Mouse (Mus musculus) thymus, postnatal 36 days (tissue): ENCODE results near the gene Zdhhc15.
"Not testable (repeated sequence)": the region's sequence is repeated elsewhere in the genome, so short reads cannot be mapped to it uniquely, and the experiment has no call there.

Experiments
- DNase-seq, 2 experiments: peaks; one replicate each; pipeline ENCODE4 v3.0.0; 2022; ENCODE audit warnings: mixed read lengths in 2 of 2

The Zdhhc15 gene

DNA sequence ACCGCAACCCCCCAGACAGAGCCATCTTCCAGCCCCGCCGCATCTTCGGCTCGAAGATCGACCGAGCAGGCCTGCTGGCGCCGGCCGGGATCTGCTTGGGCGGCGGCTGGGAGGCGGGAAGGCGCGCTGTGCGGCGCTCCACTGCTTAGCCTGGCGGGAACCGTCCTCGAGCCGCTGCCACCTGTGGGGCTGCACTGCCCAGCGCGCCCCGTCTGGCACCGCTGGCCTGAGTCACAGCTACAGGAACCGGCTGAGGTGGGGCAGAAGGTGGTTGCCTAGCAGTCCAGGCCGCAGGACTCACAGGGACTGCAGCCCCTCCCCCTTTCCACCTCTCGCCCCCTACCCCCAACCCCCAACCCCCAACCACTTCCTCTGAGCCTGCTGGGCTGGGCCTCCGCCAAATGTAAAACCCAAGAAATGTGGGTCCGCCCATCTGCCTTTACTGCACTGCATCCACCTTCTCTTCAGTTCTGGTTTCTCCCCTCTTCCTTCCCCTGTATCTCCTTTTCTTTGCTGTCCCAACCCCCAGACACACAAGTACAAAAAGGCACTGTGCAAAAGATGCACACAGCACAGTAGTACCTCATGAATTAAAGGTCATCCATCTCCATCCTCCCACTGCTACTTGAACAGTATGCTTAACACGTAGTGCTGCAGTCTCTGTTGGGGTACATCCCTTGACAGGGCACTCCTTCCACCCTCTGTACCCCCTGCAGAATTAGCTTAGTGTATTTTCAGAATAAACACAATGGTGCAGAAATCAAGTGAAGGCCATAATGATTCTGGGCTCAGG, at the start of gene Zdhhc15:
Gene Zdhhc15, minus strand, starts transcription at position 308 of the 793 bp plus-strand sequence.
- peak; percentile 54 to 68 for DNase-seq

DNA sequence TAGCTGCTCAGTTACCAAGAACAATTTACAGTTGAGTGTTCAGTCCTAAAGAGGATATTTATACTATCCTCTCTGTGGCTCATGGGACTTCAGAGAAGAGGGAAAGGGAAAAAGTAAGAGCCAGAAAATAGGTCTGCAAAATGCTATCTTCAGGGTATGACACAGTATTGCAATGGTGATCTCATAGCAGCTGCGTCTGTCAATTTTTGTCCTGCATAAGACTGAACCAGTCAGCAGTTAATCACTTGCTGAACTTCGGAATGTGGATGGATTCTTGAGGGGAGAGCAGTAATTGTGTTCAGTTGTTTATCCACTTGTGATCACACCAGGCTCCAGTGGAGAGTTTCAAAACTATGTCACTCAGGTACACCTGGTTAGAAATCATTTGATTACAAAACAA, 37.1 kb upstream of the Zdhhc15 start:
- no peak for DNase-seq

DNA sequence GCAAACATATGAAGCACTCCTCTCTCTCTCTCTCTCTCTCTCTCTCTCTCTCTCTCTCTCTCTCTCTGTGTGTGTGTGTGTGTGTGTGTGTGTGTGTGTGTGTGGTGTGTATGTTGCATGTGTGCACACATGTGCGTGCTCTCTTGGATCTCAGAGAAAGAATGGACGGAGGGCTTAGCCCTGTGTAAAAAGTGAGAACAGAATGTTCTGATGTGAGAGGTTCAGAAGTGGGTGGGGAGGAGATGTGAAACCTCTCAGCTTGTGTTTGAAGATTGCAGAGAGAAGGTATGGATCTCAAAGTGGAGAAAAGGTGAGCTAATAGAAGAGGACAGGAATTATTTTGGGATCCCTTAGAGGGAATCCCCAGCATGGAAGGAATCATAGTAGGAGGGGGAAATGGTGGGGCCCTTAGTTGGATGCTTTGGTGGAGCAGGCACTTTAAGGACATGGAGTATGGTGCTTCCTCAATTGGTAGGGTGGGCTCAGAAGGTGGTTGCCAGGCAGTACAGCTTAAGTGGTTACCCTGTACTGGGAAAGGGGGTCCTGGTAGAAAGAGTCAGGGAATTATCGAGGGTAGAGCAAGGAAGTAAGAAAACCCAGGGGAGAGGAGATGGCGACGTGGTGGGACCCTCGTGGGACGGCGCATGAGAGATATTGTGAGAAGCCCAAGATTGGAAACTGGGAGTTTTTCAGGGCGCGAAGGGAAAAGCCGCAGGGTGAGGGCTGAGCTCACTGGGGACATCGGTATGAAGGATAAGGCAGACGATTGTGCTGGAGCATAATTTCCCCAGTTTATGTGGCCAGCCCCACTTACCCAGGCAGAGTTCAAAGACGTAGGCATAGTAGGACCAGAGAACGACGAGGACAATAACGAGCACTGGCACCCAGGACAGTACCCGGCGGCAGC, 761 bp downstream of the Zdhhc15 start:
- peak in 1 of 2 experiments; percentile 2 for DNase-seq

DNA sequence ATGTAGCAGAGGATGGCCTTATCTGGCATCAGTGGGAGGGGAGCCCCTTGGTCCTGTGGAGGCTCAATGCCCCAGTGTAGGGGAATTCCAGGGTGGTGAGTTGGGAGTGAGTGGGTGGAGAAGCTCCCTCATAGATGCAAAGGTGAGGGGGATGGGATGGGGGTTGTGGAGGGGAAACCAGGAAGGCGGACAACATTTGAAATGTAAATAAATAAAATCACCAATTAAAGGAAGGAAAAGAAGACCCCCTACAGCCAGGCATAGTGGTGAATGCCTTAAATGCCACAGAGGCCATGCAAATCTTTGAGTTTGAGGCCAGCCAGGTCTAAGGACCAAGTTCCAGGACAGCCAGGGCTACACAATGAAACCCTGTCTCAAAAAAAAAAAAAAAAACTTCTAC, 13.9 kb downstream of the Zdhhc15 start:
- DNase-seq: no peak

DNA sequence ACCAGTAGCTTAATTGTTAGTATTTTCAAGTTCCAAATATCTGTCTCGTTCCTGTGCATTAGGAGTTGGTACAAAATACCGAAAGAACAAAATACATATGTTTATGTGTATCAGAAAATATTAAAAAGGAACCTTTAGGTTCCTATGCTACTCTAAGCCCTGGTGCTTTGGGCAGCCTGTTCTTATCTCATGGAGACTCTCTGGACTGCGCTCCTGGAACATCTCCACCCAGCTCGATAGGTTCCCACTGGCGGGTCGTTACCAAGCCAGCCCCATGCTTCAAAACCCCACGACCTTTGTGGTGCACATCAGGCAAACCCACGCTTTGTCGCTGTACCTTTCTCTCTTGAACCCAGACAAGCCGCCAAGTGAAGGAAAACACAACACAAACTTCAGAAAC, 58.3 kb downstream of the Zdhhc15 start:
- DNase-seq: no peak

DNA sequence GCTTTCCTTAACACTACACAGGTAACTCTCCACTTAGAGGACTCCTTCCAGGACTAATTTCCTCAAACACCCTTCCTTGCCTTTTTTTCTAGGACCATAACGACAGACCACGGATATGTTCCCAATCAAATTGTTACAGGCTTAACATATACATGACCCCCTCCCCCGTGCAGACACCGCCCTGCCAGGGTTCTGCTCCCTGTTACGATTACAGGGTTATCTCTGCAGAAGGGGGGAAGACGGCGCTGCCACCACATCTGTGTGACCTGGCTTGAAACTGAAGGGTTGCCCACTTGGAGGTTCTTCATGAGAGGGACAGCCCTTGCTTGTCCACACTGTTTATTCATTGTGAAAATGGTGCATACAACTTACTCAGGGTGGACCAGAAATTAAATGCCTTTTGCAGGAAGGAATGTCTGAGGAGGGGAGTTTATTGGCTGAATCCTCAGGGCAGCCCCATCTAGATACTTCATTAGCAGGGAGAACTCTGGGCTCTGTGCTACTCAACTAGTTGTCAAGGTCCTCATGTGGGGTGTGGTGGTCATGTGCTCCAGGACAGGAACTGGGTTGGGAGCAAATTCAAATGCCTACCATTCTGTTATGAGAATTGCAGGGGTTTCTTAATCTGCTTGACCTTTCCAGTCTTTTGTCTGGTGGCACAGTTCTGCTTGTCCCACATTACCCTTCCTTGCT, 67.0 kb downstream of the Zdhhc15 start:
- DNase-seq: not testable (repeated sequence)

DNA sequence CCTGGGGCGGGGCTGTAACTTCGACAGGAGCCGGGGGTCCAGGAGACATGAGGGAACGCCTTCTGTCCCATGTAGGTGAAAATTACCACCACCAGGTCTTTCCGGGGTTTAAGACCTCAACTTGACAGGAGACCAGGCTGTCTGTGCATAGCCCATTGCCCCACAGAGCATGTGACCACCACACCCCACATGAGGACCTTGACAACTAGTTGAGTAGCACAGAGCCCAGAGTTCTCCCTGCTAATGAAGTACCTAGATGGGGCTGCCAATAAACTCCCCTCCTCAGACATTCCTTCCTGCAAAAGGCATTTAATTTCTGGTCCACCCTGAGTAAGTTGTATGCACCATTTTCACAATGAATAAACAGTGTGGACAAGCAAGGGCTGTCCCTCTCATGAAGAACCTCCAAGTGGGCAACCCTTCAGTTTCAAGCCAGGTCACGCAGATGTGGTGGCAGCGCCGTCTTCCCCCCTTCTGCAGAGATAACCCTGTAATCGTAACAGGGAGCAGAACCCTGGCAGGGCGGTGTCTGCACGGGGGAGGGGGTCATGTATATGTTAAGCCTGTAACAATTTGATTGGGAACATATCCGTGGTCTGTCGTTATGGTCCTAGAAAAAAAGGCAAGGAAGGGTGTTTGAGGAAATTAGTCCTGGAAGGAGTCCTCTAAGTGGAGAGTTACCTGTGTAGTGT, 68.5 kb downstream of the Zdhhc15 start:
- DNase-seq: not testable (repeated sequence)

DNA sequence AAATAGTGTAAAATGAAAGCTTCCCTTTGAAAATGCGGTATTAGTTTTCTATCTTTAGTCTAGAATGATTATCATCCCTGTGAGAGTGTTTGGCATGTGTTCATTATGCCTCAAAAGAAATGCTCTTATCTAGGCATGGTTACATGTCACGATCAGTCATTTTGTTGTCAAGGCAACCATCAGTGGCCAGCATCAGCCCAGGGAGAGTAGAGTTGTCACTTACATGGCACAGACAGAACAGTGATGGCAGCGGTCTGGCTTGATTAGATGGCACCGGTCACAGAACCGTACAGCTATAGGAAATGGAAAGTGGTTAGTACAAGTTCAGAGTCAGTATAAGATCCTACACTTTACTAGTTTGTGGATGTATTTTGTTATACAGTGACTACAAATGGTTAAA, 96.9 kb downstream of the Zdhhc15 start:
- DNase-seq: no peak

DNA sequence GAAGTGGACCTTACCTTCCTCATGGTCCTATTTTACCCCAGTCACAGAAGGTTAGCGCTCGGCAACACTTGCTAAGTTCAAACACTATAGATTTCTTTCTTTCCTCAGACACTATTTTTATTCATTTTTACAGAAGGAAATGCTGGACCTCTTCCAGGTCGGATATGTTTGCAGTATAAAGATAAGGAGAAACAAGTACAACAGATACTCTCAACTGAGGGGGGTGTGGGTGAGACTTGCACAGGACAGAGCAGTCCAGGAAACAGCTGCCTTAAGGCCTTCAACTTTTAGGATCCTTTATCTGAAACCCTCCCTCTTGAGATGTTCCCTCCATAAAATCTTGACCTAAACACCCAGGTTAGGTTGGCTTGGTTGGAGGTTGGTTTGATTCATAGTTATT, 103.4 kb downstream of the Zdhhc15 start:
- DNase-seq: no peak

DNA sequence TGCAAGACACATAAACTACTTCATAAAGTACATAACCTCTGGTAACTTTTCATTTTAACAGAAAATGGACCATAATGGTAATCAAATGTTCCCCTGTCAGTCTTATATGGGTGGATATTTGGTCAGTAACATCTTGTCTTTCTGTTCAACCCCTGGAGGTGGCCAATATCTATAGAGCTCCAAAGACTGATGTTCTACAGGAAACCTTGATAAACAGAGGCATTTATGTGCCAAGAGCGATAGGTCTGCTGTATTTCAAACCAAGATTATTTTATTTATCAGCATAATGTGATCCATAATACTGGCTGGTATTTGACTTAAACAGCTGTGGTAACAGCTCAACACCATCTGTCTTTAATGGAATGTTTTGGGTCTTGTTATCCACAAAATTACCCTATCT, 125.6 kb downstream of the Zdhhc15 start:
- no peak for DNase-seq

DNA sequence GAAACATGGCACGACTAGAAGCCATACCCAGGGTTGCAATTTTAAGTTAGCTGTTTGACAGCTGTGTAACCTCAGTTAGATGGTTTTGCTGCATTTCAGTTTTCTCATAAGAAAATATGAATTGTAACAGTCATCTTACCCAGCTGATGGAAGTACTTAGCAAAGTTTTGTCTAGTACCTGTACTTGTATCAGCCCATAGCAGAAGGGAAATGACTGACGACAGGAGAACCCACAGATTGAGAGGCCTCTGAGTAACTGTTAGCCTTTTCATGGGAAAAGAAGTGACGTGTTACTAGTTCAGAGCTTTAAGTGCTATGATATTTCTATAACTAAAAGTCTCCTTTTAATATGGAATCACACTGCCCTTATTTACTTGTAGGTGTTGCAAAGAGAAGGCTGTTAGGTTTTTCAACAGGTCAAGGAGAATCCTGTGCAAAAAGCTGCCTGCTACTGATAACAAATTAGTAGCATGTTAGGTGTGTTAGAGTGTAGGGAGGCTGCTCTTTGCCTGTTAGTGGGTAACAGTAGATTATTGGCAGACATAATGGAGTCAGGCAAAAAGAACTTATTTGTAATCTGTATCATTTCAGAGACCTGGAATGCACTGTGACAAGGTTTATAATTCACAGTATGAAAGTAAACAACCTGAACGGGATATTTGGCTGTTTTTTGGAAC, 126.8 kb downstream of the Zdhhc15 start:
- DNase-seq: no peak

DNA sequence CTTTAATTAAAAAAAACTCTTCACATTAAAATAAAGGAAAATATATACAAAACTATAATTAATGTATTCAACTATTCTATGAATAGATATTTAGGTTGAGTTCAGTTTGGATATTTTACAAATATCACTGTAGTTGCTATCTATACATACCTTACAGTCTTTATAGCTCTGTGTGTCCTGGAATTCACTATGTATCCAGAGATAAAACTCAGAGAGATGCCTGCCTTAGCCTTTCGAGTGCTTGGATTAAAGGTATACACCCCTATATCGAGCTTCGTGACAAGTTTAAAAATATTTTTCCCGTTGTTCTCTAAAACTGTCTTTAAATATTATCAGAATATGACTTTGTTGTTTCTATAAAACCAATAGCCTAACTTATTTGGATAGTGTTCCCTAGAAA, 128.2 kb downstream of the Zdhhc15 start:
- no peak for DNase-seq

DNA sequence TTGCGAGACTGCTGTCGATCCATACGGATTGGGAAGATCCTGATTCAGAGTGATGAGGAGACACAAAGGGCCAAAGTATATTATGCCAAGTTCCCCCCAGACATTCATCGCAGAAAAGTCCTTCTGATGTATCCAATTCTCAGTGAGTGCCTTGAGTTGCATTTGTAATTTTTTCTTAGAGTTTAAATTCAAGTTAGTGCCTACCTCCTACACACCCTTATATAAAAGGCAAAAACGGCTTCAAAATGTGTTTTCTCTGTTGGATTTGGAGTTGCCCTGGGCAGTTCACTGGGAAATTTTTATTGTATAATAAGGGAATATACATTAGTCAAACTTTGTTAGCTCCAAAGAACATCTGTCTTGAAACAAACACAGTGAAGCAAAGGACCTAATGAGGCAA, 169.1 kb downstream of the Zdhhc15 start:
- DNase-seq: no peak

DNA sequence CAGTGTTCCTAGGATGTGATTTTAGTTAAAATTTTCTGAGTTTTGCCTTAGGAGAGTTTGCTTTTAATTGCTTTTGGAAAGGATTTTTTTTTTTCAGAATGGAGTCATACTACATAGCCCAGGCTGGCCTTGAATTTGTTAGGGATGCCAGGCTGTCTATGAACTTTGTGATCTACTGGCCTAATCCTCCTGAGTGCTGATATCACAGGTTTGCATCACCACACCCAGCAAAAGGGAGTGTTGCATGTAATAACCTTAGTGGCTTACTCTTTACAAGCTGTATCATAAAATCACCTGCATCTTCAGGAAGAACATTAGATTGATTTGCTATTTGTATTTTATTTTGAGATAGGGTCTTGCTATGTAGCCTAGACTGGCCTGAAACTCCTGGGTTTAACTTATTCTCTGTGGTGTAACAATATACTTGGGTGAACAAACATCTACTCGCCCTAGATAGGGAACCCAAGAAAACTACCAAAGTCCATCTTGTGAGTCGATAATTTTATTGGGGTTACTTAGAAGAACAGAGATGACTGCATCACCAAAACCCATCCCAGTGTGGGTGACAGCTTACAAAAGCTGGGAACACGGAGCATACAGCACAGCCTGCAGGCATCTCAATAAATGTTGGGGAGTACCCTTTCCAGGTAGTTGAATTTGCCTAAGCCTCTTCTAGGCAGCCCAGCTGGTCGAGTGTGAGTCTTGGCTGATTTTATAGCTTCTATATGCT, 181.1 kb downstream of the Zdhhc15 start:
- no peak for DNase-seq

DNA sequence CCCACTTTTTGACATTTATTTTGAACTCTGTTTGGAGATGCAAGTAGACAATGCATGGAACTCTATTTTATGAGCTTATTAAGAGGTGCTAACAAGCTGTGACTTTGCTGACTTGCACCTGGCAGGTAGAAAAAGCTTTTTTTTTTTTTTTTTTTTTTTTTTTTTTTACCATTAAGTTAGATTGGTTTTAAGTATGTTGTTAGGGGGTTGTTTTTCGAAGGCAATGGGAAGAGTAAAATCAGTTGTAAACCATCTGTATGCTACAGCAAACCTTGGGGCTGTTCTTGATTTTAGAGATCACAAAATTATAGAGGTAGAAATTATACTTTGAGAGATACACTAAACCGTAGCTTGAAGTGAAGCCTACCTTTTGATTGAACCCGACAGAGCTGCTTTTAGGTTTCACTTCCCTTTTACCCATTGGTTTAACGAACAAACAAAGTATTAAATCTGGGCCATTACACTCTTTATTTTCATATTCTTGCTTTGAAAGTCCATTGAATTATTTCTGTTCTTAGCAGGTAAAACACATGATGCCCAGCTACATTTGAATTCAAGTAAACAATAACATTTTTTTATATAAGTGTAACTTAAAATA, 181.9 kb downstream of the Zdhhc15 start:
- no peak for DNase-seq

DNA sequence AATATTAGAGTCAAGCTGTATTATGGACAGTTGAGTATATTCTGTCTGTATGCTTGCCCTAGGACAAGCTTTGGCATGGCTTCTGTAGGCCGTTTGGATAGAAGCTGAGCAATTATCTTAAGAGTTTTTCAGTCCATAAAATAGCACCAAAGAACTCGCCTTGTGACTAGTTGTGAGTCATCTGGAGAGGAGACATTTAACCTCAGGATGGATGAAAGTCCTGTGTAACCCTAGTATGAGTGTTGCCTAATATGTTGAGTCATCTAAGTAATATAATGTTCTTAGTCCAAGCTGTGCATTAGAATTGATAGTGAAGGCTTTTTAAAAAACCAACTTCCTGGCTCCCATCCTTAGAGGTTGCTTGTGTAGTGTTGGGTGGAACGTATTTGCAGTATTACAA, 182.8 kb downstream of the Zdhhc15 start:
- DNase-seq: no peak
